Mouse (Mus musculus): ENCODE results near the gene Kcnj9.

Gene Kcnj9

GRCm38 (mm10) chr1:172332925-172333324 lies 3.8 kb upstream of the Kcnj9 start:
- DNase-seq = no peak

DNA sequence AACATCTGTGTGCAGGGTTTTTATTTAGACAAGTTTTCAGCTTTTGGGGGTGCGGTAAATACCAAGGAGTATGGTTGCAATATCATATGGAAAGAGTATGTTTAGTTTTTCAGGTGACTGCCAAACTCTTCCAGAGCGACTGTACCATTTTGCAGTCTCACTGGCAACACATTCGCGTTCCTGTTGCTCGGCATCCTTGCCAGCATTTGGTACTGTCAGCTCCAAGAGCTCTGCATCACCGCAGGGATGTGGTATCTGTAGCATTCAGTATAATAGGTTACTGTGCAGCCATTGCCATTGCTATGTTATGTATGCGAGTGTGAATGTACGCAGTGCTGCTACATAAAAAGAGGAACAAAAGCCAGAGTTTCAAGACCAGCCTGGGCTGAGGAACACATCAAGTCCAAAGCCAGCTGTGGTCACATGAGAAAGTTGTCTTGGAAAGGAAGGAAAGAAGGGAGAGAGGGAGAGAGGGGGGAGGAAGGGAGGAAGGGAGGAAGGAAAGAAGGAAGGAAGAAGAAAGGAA lies 2.4 kb upstream of the Kcnj9 start:
- no peak for DNase-seq

DNA sequence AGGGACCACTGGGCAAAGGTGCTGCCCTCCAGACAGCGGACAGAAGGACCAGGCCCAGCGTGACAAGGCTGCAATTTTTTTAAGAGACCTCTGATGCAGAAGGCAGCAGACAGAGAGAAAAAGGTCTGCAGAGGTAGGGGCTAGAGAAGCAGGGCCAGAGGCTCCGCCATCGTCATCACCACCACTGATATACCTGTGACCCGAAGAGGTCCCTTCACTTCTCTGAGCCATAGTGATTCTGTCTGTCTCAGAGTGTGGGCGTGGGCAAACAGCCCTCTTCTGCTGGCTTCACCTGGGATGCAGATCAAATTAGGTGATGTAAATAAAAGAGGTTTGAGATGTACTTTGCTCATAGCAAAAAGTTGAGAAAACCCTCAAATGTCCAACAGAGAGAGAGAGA lies 498 bp upstream of the Kcnj9 start:
- DNase-seq = no peak

- no peak for DNase-seq
Observed at GRCm38 (mm10) chr1:172328461-172328860, 657 bp downstream of the Kcnj9 start.

- DNase-seq = no peak
Observed at GRCm38 (mm10) chr1:172328041-172328440, 1.1 kb downstream of the Kcnj9 start.

GRCm38 (mm10) chr1:172327206-172328001 lies 1.7 kb downstream of the Kcnj9 start:
- no peak for DNase-seq

GRCm38 (mm10) chr1:172326684-172327083 lies 2.4 kb downstream of the Kcnj9 start:
- no peak for DNase-seq

GRCm38 (mm10) chr1:172325680-172326535 lies 3.2 kb downstream of the Kcnj9 start:
- peak; percentile 76 for DNase-seq

DNA sequence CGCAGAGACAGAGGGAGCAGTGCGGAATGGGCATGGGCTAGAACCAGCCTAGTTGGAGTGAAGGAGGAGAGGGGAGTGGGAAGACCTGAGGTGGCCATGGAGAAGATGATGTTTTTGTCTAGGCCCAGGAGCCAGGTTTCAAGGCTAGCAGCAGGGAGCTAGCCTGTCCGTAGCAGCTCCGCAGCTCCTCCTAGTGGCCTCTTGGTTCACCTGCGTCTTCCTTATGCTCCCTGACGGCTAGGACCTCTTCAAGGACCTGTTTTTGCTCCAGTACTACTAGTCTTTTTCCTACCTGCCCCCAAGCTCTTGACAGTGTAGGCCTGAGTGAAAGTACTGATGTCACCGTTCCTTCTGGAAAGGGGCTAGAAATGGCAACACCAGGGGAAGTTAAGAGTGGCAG lies 4.4 kb downstream of the Kcnj9 start:
- DNase-seq = peak; percentile 87

DNA sequence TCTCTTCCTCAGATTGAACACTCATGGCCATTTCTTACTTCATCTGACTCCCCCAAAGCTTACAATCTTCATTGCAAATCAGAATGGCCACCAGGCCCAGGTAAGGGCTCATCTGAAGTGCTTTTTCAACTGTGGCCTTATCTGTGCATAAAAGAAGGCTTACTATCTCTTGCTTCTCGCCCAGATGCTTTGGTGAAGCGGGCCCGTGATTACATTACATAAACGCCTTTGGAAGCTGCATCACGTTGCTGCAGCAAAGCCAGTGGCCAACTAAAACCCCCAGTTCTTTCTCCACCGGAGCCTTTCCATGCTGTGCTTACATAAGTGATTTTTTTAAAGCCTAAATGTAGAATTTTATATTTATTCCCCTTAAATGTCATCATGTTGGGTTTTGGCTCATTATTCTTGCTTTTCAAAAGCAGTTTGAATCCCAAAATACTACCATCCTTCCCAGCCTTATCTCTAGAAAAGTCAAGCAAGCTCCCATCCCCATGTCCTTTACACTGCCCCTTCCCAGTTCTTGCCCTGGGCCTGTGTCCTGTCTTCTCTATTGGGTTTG lies 5.2 kb downstream of the Kcnj9 start:
- peak; percentile 89 for DNase-seq

- no peak for DNase-seq
Observed at GRCm38 (mm10) chr1:172323298-172323697, 5.8 kb downstream of the Kcnj9 start.

DNA sequence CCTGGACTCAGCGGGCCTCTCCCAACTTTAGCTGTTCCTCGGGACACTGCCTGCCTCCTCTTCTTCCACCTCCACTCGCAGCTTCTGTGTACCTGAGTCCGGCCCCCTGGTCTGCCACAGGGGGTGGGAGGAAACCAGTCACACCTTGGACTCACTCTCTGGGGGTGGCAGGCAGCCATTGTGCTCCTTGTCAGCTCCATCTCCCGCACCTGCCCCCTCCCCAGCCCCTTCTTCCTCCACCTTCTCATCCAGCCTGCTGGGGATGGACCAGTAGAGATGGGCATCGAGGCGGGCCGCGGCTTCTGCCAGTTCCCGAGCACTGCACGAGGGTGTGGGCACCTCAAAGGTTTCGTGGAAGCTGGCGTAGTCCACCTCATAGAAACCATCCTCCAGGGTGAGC lies 6.4 kb downstream of the Kcnj9 start:
- DNase-seq = no peak

DNA sequence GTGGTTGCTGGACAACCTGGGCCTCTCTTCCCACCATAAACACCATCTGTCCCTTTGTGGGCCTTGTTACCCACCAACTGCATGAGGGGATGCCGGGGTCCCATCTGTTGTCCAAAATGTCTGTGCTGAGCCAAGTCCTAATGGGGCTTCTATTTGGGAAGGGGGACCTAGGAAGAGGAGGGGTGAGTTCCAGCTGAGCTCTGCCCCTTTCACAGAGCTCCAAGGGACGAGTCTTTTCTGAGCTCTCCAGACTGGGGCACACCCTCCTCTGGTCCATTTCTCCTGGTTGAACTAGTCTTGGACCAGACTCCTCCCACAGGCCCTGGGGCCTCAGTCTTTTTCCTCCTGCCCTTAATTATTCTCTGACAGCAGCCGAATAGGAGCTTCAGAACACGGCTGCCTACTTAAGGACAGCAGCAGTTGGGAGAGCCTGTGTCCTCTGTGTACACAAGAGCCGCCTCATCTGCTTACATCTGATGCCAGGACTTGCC lies 9.2 kb downstream of the Kcnj9 start:
- DNase-seq = no peak

- no peak for DNase-seq
Observed at GRCm38 (mm10) chr1:172319346-172319745, 9.8 kb downstream of the Kcnj9 start.

GRCm38 (mm10) chr1:172318424-172319035 lies 10.6 kb downstream of the Kcnj9 start:
- no peak for DNase-seq

DNA sequence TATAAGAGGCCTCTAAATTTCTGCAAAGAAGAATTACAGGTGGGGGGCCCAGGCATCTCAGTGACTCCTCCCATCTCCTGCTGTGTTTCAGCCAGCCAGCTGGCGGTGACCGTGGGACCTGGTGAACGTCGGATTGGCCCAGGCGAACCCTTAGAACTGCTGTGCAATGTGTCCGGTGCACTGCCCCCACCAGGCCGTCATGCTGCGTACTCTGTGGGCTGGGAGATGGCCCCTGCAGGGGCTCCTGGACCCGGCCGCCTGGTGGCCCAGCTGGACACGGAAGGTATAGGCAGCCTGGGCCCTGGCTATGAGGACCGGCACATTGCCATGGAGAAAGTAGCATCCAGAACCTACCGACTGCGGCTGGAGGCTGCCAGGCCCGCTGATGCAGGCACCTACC lies 11.2 kb downstream of the Kcnj9 start:
- DNase-seq = no peak

DNA sequence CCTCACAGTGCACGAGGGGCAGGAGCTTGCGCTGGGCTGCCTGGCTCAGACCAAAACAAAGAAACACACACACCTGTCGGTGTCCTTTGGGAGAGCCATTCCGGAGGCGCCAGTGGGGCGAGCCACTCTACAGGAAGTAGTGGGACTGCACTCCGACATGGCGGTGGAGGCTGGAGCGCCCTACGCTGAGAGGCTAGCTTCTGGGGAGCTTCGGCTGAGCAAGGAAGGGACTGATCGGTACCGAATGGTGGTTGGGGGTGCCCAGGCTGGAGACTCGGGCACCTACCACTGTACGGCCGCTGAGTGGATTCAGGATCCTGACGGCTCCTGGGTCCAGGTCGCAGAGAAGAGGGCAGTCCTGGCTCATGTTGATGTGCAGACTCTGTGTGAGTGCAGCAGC lies 11.7 kb downstream of the Kcnj9 start:
- no peak for DNase-seq

DNA sequence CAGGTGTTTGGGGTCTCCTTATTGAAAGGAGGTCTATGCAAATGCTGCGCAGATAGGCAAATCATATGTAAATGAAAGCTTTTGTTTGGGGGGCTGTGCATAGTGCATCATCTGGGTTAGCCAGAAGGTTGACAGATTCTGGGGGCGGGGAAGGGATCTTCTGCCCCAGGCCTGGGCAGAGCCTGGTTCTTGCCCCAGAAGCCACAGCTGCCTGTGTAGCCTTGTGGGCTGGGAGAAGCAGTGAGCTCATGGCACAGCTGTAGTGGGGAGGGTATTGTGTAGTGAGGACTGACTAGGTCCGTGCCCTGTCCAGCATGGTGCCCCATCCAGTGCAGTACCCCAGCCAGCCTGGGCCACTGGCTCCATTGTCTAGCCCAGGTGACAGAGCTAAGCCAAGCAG lies 14.2 kb downstream of the Kcnj9 start:
- DNase-seq = no peak

GRCm38 (mm10) chr1:172313613-172314411 lies 15.3 kb downstream of the Kcnj9 start:
- no peak for DNase-seq

DNA sequence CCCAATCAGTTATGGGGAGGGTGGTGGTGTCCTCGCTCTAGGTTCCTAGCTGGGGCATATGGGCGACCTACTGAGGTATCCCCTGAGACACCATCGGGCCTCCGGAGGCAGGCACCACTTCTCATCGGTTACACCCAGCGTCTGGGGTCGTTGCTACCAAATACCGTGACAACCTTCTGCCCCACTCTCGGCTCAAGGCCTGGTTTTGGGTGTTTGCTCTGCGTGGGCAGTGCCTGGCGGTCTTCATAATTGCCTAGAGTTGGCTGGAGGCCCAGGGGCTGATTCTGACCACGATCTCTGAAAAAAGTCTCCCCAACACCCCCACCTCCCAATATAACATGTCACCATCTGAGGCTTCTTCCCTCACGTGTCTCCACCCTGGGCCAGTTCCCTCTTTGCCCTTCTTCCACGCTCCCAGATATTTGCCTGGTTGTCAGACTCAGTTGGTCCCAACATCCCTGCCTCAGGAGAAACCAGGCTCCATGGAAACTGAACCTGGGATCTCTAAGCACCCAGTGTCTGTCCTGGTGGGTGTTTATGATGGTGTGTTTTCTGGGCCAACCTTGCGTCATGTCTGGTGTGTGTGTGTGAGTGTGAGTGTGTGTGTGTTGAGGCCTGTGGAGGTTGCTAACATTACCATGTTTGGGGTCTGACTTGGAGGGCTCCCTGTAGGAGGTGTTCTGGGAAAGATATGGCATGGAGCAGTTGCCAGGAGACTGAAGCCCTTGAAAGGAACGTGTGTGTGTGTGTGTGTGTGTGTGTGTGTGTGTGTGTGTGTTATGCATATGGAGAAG lies 16.2 kb downstream of the Kcnj9 start:
- peak; percentile 68 for DNase-seq
